Mouse (Mus musculus) cerebellum, adult 9-11 months (tissue): ENCODE results near the gene Snapc1.

Experiments
- DNase-seq: peaks from one replicate; pipeline ENCODE4 v3.0.0; 2022

The Snapc1 gene

GRCm38 (mm10) chr12:73964291-73965281 lies at the start of gene Snapc1:
TSS of gene Snapc1 (plus strand) at chr12:73964481.
- DNase-seq, result peak; percentile 97

GRCm38 (mm10) chr12:73918479-73918878 lies 45.8 kb upstream of the Snapc1 start:
- DNase-seq, result peak; percentile 51

- DNase-seq, result no peak
These were observed 34.0 kb upstream of the Snapc1 start for GRCm38 (mm10) chr12:73930266-73930665.

GRCm38 (mm10) chr12:73931274-73931673 lies 33.0 kb upstream of the Snapc1 start:
- no peak for DNase-seq

- no peak for DNase-seq
These were observed 29.8 kb upstream of the Snapc1 start for GRCm38 (mm10) chr12:73934528-73934927.

GRCm38 (mm10) chr12:73937353-73937752 lies 26.9 kb upstream of the Snapc1 start, which contains the start of gene Gm49321:
TSS of gene Gm49321 (plus strand) at chr12:73937653.
- DNase-seq, result no peak

- no peak for DNase-seq
These were observed 24.7 kb upstream of the Snapc1 start for GRCm38 (mm10) chr12:73939542-73939941.

- DNase-seq, result no peak
These were observed 15.9 kb upstream of the Snapc1 start for GRCm38 (mm10) chr12:73948415-73948814.

GRCm38 (mm10) chr12:73949318-73950058 lies 14.8 kb upstream of the Snapc1 start:
- peak; percentile 90 for DNase-seq

GRCm38 (mm10) chr12:73952879-73953278 lies 11.4 kb upstream of the Snapc1 start:
- peak; percentile 47 for DNase-seq

- DNase-seq, result no peak
These were observed 10.7 kb upstream of the Snapc1 start for GRCm38 (mm10) chr12:73953420-73954186.

- DNase-seq, result peak; percentile 54
These were observed 9.5 kb upstream of the Snapc1 start for GRCm38 (mm10) chr12:73954785-73955184.

GRCm38 (mm10) chr12:73957676-73958075 lies 6.6 kb upstream of the Snapc1 start:
- no peak for DNase-seq

- no peak for DNase-seq
These were observed 5.5 kb upstream of the Snapc1 start for GRCm38 (mm10) chr12:73958830-73959229.

- no peak for DNase-seq
These were observed 4.9 kb downstream of the Snapc1 start for GRCm38 (mm10) chr12:73969142-73969541.

GRCm38 (mm10) chr12:73974584-73974983 lies 10.3 kb downstream of the Snapc1 start:
- no peak for DNase-seq

- DNase-seq, result no peak
These were observed 13.9 kb downstream of the Snapc1 start for GRCm38 (mm10) chr12:73978144-73978543.

GRCm38 (mm10) chr12:73979667-73980066 lies 15.4 kb downstream of the Snapc1 start:
- DNase-seq, result no peak

GRCm38 (mm10) chr12:73982533-73982932 lies 18.3 kb downstream of the Snapc1 start:
- peak; percentile 77 for DNase-seq

GRCm38 (mm10) chr12:73986299-73986698 lies 22.0 kb downstream of the Snapc1 start:
- no peak for DNase-seq

- no peak for DNase-seq
These were observed 24.2 kb downstream of the Snapc1 start for GRCm38 (mm10) chr12:73988393-73989008.

- DNase-seq, result no peak
These were observed 25.3 kb downstream of the Snapc1 start for GRCm38 (mm10) chr12:73989594-73989993.
